Mouse (Mus musculus) limb, embryonic 15.5 days (tissue): ENCODE results near the gene Adgb. TPM values are rescaled to one million over a fixed set of nuclear protein-coding genes. Genes with fewer than 3 reads are reported as not detected.

Source experiments
- ATAC-seq: fragments of 200-750 bp; cut with Nextera tagmentation; 2 replicates; pipeline ENCODE4 v1.8.0; 2017; ENCODE audit warnings: low read depth, moderate TSS enrichment; ENCODE audit not compliant: insufficient number of reproducible peaks, low FRiP score, low TSS enrichment
- H3K27ac ChIP-seq: fragments of 300-500 bp; sonication (generic); 2 replicates; pipeline ENCODE4 v1.5.1; 2015; ENCODE audit warnings: moderate library complexity, mild to moderate bottlenecking, inconsistent platforms
- H3K27me3 ChIP-seq: fragments of 300-500 bp; sonication (generic); 2 replicates; pipeline ENCODE4 v1.6.1; 2015; ENCODE audit warnings: inconsistent platforms
- H3K36me3 ChIP-seq: fragments of 300-500 bp; sonication (generic); 2 replicates; pipeline ENCODE4 v1.6.1; 2015; ENCODE audit warnings: inconsistent platforms
- H3K4me1 ChIP-seq: fragments of 300-500 bp; sonication (generic); 2 replicates; pipeline ENCODE4 v1.6.1; 2015; ENCODE audit warnings: inconsistent platforms
- H3K4me2 ChIP-seq: fragments of 300-500 bp; sonication (generic); 2 replicates; pipeline ENCODE4 v1.6.1; 2015; ENCODE audit warnings: mild to moderate bottlenecking, inconsistent platforms
- H3K4me3 ChIP-seq: fragments of 300-500 bp; sonication (generic); 2 replicates; pipeline ENCODE4 v1.5.1; 2015; ENCODE audit warnings: mild to moderate bottlenecking, inconsistent platforms
- H3K9ac ChIP-seq: fragments of 300-500 bp; sonication (generic); 2 replicates; pipeline ENCODE4 v1.6.1; 2015; ENCODE audit warnings: inconsistent platforms
- H3K9me3 ChIP-seq: fragments of 300-500 bp; sonication (generic); 2 replicates; pipeline ENCODE4 v1.6.1; 2016; ENCODE audit warnings: inconsistent platforms
- WGBS: fragments of 180-500 bp; shearing (Covaris S2); methylation state at CpG from one replicate; pipeline ENCODE4 v1.1.7; 2015; 5-methylcytosine and 5-hydroxymethylcytosine counted together
- polyA plus RNA-seq: library from polyadenylated mRNA; unstranded; fragments of >200 nt; fragmentation: Nextera tagmentation; extraction: Ambion mirVana; gene quantifications from 2 replicates; pipeline ENCODE4 v1.2.1, GENCODE M21; 2015

The Adgb gene
- polyA plus RNA-seq, 1 experiment from 2014 or later, result 0.10 TPM

DNA sequence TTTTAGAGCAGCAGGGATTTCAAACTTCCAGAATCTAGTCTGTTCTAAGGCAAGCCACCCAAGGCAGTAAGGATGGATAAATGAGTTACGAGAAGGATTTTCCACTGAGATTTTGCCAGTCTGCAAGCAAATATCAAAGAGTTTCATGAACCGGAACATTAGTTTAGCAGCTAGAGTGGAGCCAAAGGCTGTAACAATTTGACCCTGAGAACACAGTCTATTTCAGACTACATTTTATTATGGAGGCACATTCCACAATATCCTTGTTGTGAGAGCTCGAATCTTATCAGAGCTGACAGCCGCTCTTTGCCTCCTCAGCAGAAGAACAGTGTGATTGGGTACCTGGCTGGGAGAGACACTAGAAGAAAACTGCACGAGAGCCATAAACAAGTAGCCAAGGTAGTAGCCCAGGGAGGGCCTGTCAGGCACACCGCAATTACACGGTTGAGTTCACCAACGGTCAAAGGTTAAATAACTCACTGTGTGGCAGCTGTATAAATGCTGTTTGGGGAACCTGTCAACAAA is 171.1 kb downstream of the Adgb start:
- Histone ChIP-seq H3K27me3 (no peaks in the 10 kb centered on the region), H3K4me2 (no peak overlapping the region), H3K9me3 (no peaks in the 10 kb centered on the region), H3K27ac (no peak overlapping the region), H3K4me1 (no peaks in the 10 kb centered on the region), H3K4me3 (no peak overlapping the region), H3K36me3 (no peaks in the 10 kb centered on the region), H3K9ac (no peak overlapping the region)
- ATAC-seq, result no peak
- 36% methylated on average over 8 of the region's 8 CpGs for WGBS

DNA sequence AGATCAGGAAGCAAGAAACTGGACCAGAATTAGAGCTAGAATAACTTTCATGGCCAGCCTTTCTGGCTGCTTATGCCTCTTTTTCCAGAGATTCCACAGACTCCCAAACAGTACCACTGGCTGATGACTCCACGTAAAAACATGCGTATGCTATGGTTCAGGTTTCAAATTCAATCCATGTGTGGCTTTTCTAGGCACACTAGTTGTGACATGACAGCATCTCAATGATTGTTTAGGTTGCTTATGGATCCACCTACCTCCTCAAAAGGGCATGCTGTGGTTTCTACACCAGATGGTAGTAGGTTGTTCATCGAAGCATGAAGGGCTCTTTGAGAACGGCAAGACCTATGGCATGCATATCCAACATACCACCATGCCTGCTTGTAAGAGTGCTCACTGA is 172.1 kb downstream of the Adgb start:
- Histone ChIP-seq H3K9me3 (no peaks in the 10 kb centered on the region), H3K36me3 (no peaks in the 10 kb centered on the region), H3K27ac (no peak overlapping the region), H3K4me3 (no peak overlapping the region), H3K4me2 (no peak overlapping the region), H3K27me3 (no peaks in the 10 kb centered on the region), H3K9ac (no peak overlapping the region), H3K4me1 (no peaks in the 10 kb centered on the region)
- no peak for ATAC-seq
- WGBS, result 72% methylated on average over 4 of the region's 4 CpGs

DNA sequence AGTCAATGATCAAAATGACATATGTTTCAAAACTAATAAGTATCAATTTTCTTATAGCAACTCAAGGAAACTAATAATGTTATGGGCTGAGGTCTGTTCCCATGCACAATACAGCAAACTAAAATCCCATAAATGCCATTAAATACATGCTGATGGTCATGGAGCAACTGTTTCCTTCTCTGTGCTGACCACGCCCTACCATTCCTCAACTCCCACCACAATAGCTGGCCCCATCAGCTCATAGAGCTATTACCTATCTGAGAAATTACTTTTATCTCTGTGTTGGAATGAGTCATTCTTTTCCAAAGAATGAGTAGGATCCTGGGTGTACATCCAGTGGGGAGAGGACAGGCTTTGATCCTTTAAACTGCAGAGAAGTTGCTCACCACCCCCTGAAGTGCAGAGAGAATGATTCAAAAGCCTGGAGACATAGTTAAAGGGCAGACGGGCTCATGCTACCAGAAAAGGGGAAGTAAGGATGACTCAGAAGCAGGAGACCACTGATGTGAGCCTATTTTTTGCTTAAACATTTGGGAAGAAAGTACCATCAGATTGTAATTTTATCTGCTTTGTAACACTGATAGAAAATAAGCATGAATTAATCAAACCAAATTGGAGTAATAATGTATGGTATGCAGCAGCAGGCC is 184.8 kb downstream of the Adgb start:
- H3K27me3 ChIP-seq, result no peaks in the 10 kb centered on the region
- H3K9me3 ChIP-seq, result no peaks in the 10 kb centered on the region
- no peak overlapping the region for H3K4me2 ChIP-seq
- no peaks in the 10 kb centered on the region for H3K36me3 ChIP-seq
- ATAC-seq, result no peak
- no peak overlapping the region for H3K9ac ChIP-seq
- WGBS, result 69% methylated on average over 2 of the region's 2 CpGs
- no peak overlapping the region for H3K4me3 ChIP-seq
- H3K4me1 ChIP-seq, result no peaks in the 10 kb centered on the region
- H3K27ac ChIP-seq, result no peak overlapping the region

Other genes with a start within 250 kb of the Adgb start
- gene Rab32, start 85.9 kb upstream of the Adgb start, polyA plus RNA-seq, result 32.9 and 35.2 TPM in 2 replicates
- not detected in 2 replicates for gene Gm10944, start 209.0 kb upstream of the Adgb start, polyA plus RNA-seq